In genomic region chr17:75347414-75347813, GRCm38 (mm10) we compare ENCODE assay signal across 21 mouse cellular contexts.
DNase-seq lines count a peak whose midpoint lies in the region; ATAC-seq and TF ChIP-seq lines count a peak whose summit lies in the region.
"Had no signal": no experiment of that assay in that cellular context is flagged by ENCODE, and none has a peak within 500 bp of the region (broad histone marks: within the 10 kb centered on the region; RNA-seq: fewer than 3 reads in every experiment).

No protein-coding gene starts in this region.

- H3K27me3 ChIP-seq in testis, adult 2 months (ENCODE audit: control insufficient read depth, insufficient read depth, low read length): no peaks in the 10 kb centered on the region
- no peaks in the 10 kb centered on the region for H3K27me3 ChIP-seq in splenic B cell, adult 2 months (ENCODE audit: control insufficient read depth, insufficient read depth, low read length, poor library complexity, severe bottlenecking)
- H3K27me3 ChIP-seq: embryonic facial prominence, embryonic 12.5 days; heart, embryonic 13.5 days; lung, embryonic 15.5 days; megakaryocyte, embryonic 14.5 days; neural tube, embryonic 15.5 days had no signal

- peak; percentile 4 for DNase-seq in CD4-positive, CD25-positive, alpha-beta regulatory T cell, adult 2 months (ENCODE audit: low read depth, low spot score)
- no peak for DNase-seq in left cerebral cortex, adult 2 months (ENCODE audit: extremely low spot score in 1 of 2, low spot score in 2 of 2)
- no peak for DNase-seq in left cerebral cortex, adult 18-20 months (ENCODE audit: low spot score in 2 of 2)
- no peak for DNase-seq in testis, postnatal 14 days (ENCODE audit: low spot score)
- DNase-seq in splenic B cell, adult 2 months (ENCODE audit: low read depth, low spot score): peak; percentile 6
- DNase-seq in spleen, adult 18-20 months: no peak
- DNase-seq: adrenal gland, postnatal 25 days; cerebellum, postnatal 36 days; gastrocnemius, postnatal 36 days; kidney, postnatal 25 days; right cerebral cortex, postnatal 4 days had no signal

- H3K36me3 ChIP-seq in testis, adult 2 months (ENCODE audit: control insufficient read depth, insufficient read depth, low read length): no peaks in the 10 kb centered on the region
- H3K36me3 ChIP-seq in splenic B cell, adult 2 months (ENCODE audit: control insufficient read depth, insufficient read depth, low read length, poor library complexity, severe bottlenecking): no peaks in the 10 kb centered on the region
- H3K36me3 ChIP-seq: G1E; neural tube, embryonic 15.5 days had no signal

- H3K27ac ChIP-seq in left cerebral cortex, adult 2 months: no peak overlapping the region
- no peak overlapping the region for H3K27ac ChIP-seq in testis, adult 2 months (ENCODE audit: control insufficient read depth, insufficient read depth, low read depth, low read length)
- H3K27ac ChIP-seq: embryonic facial prominence, embryonic 12.5 days; heart, embryonic 13.5 days; limb, embryonic 10.5 days; lung, embryonic 15.5 days; neural tube, embryonic 15.5 days had no signal

- intact Hi-C loops in left cerebral cortex, adult 2 months (cut with DNase I): no loop called here

- no peak for TF ChIP-seq POLR2A in testis, adult 2 months (IDR thresholded peaks at IDR 0.05; ENCODE audit: control insufficient read depth, low read depth, low read length)

- no peaks in the 10 kb centered on the region for H3K4me1 ChIP-seq in testis, adult 2 months (ENCODE audit: control insufficient read depth, insufficient read depth, low read length)
- H3K4me1 ChIP-seq: embryonic facial prominence, embryonic 12.5 days; limb, embryonic 10.5 days; lung, embryonic 15.5 days; neural tube, embryonic 15.5 days had no signal

- ATAC-seq in CD4-positive, CD25-positive, alpha-beta regulatory T cell, adult 4 months: no peak
- ATAC-seq: activated CD4-positive, CD25-positive, alpha-beta regulatory T cell, adult 4 months had no signal

- peak; percentile 29 for TF ChIP-seq CTCF in left cerebral cortex, adult 2 months (IDR thresholded peaks at IDR 0.05)
- TF ChIP-seq CTCF in testis, adult 2 months (IDR thresholded peaks at IDR 0.05; ENCODE audit: control insufficient read depth, insufficient read depth, insufficient replicate concordance, low read depth, low read length): peak; percentile 67; the same call in 1 of the 2 replicates

- no peak overlapping the region for H3K4me3 ChIP-seq in left cerebral cortex, adult 2 months
- H3K4me3 ChIP-seq in testis, adult 2 months (ENCODE audit: control insufficient read depth, low read depth, low read length): no peak overlapping the region
- H3K4me3 ChIP-seq: embryonic facial prominence, embryonic 12.5 days; heart, embryonic 13.5 days; limb, embryonic 10.5 days; lung, embryonic 15.5 days; megakaryocyte, embryonic 14.5 days; neural tube, embryonic 15.5 days had no signal

Comparison
In these comparisons a context has a peak if more than half of its experiments do, and no peak if none do; other contexts are left out.
1. DNase-seq: peak in CD4-positive, CD25-positive, alpha-beta regulatory T cell, adult 2 months (single experiment) and splenic B cell, adult 2 months (single experiment); none in left cerebral cortex, adult 2 months (0 of 2), left cerebral cortex, adult 18-20 months (0 of 2), testis, postnatal 14 days (single experiment) and spleen, adult 18-20 months (0 of 2).